Mouse (Mus musculus) liver, embryonic 15.5 days (tissue): ENCODE measurements around the gene Gm28230. TPM values are rescaled to one million over a fixed set of nuclear protein-coding genes. Genes with fewer than 3 reads are reported as not detected.

ENCODE experiments used
- ATAC-seq: fragments of 200-750 bp; cut with Nextera tagmentation; 2 replicates; pipeline ENCODE4 v1.8.0; 2017; ENCODE audit warnings: moderate number of reproducible peaks, mild to moderate bottlenecking, moderate library complexity; ENCODE audit not compliant: insufficient read depth
- H3K27ac ChIP-seq: fragments of 300-500 bp; sonication (generic); replicated peaks from 2 replicates; pipeline ENCODE4 v1.5.1; 2015; ENCODE audit warnings: mild to moderate bottlenecking, inconsistent platforms
- H3K27me3 ChIP-seq: fragments of 300-500 bp; sonication (generic); 2 replicates; pipeline ENCODE4 v1.6.1; 2015; ENCODE audit warnings: mild to moderate bottlenecking, inconsistent platforms
- H3K36me3 ChIP-seq: fragments of 300-500 bp; sonication (generic); replicated peaks from 2 replicates; pipeline ENCODE4 v1.6.1; 2015; ENCODE audit warnings: moderate library complexity, mild to moderate bottlenecking, inconsistent platforms
- H3K4me1 ChIP-seq: fragments of 300-500 bp; sonication (generic); replicated peaks from 2 replicates; pipeline ENCODE4 v1.6.1; 2015; ENCODE audit warnings: inconsistent platforms
- H3K4me2 ChIP-seq: fragments of 300-500 bp; sonication (generic); 2 replicates; pipeline ENCODE4 v1.6.1; 2015; ENCODE audit warnings: moderate library complexity, mild to moderate bottlenecking, inconsistent platforms
- H3K4me3 ChIP-seq: fragments of 300-500 bp; sonication (generic); replicated peaks from 2 replicates; pipeline ENCODE4 v1.5.1; 2015; ENCODE audit warnings: mild to moderate bottlenecking, inconsistent platforms
- H3K9ac ChIP-seq: fragments of 300-500 bp; sonication (generic); 2 replicates; pipeline ENCODE4 v1.6.1; 2015; ENCODE audit warnings: moderate library complexity, mild to moderate bottlenecking, inconsistent platforms
- H3K9me3 ChIP-seq: fragments of 300-500 bp; sonication (generic); replicated peaks from 2 replicates; pipeline ENCODE4 v1.6.1; 2016; ENCODE audit warnings: inconsistent platforms
- WGBS: fragments of 180-500 bp; shearing (Covaris S2); methylation state at CpG from one replicate; pipeline ENCODE4 v1.1.7; 2015; ENCODE audit warnings: mixed read lengths; ENCODE audit not compliant: insufficient replicate concordance; 5-methylcytosine and 5-hydroxymethylcytosine counted together
- polyA plus RNA-seq: library from polyadenylated mRNA; unstranded; fragments of >200 nt; fragmentation: Nextera tagmentation; extraction: Ambion mirVana; gene quantifications from 2 replicates; pipeline ENCODE4 v1.2.1, GENCODE M21; 2015

The Gm28230 gene
- polyA plus RNA-seq, 1 experiment from 2014 or later: not detected

GRCm38 (mm10) chr2:74748436-74748995 lies 22.0 kb downstream of the Gm28230 start:
- no peak overlapping the region for H3K4me3 ChIP-seq
- no peak for ATAC-seq
- H3K4me2 ChIP-seq: no peak overlapping the region
- H3K27ac ChIP-seq: no peak overlapping the region
- 13% methylated on average over 9 of the region's 9 CpGs for WGBS
- peaks cover 100% of the 10 kb centered on the region for H3K27me3 ChIP-seq
- H3K36me3 ChIP-seq: no peaks in the 10 kb centered on the region
- H3K4me1 ChIP-seq: no peaks in the 10 kb centered on the region
- no peaks in the 10 kb centered on the region for H3K9me3 ChIP-seq
- H3K9ac ChIP-seq: no peak overlapping the region

GRCm38 (mm10) chr2:74749337-74750121 lies 23.0 kb downstream of the Gm28230 start:
- no peak overlapping the region for H3K9ac ChIP-seq
- H3K4me2 ChIP-seq: no peak overlapping the region; the same call in 1 of the 2 replicates
- H3K36me3 ChIP-seq: no peaks in the 10 kb centered on the region
- no peak overlapping the region for H3K4me3 ChIP-seq
- H3K4me1 ChIP-seq: no peaks in the 10 kb centered on the region
- H3K27ac ChIP-seq: no peak overlapping the region
- no peak for ATAC-seq
- 2% methylated on average over 47 of the region's 47 CpGs for WGBS
- H3K9me3 ChIP-seq: no peaks in the 10 kb centered on the region
- H3K27me3 ChIP-seq: peaks cover 100% of the 10 kb centered on the region

GRCm38 (mm10) chr2:74750731-74751250 lies 24.3 kb downstream of the Gm28230 start:
- WGBS: 22% methylated on average over 5 of the region's 5 CpGs
- no peaks in the 10 kb centered on the region for H3K4me1 ChIP-seq

GRCm38 (mm10) chr2:74751861-74752260 lies 25.3 kb downstream of the Gm28230 start:
- H3K4me2 ChIP-seq: no peak overlapping the region
- no peaks in the 10 kb centered on the region for H3K36me3 ChIP-seq
- H3K27ac ChIP-seq: no peak overlapping the region
- ATAC-seq: no peak
- WGBS: 27% methylated on average over 1 of the region's 1 CpGs
- H3K27me3 ChIP-seq: peaks cover 98% of the 10 kb centered on the region
- no peaks in the 10 kb centered on the region for H3K4me1 ChIP-seq
- no peak overlapping the region for H3K9ac ChIP-seq
- no peaks in the 10 kb centered on the region for H3K9me3 ChIP-seq
- H3K4me3 ChIP-seq: no peak overlapping the region

More at GRCm38 (mm10) chr2:74750731-74751250, 24.3 kb downstream of the Gm28230 start:
- H3K4me2 ChIP-seq: no peak overlapping the region
- H3K27me3 ChIP-seq: peaks cover 99% of the 10 kb centered on the region
- H3K27ac ChIP-seq: no peak overlapping the region
- H3K4me3 ChIP-seq: no peak overlapping the region
- H3K9ac ChIP-seq: no peak overlapping the region
- no peak for ATAC-seq
- H3K9me3 ChIP-seq: no peaks in the 10 kb centered on the region
- no peaks in the 10 kb centered on the region for H3K36me3 ChIP-seq

- H3K27ac ChIP-seq: no peak overlapping the region
- H3K4me3 ChIP-seq: no peak overlapping the region
- H3K4me1 ChIP-seq: no peaks in the 10 kb centered on the region
- H3K9ac ChIP-seq: no peak overlapping the region
- 4% methylated on average over 45 of the region's 45 CpGs for WGBS
- no peak overlapping the region for H3K4me2 ChIP-seq
- no peaks in the 10 kb centered on the region for H3K36me3 ChIP-seq
- ATAC-seq: no peak
- H3K9me3 ChIP-seq: no peaks in the 10 kb centered on the region
- peaks cover 97% of the 10 kb centered on the region for H3K27me3 ChIP-seq
Measured at GRCm38 (mm10) chr2:74752431-74753174, 26.1 kb downstream of the Gm28230 start.

- H3K9ac ChIP-seq: no peak overlapping the region
- no peak for ATAC-seq
- WGBS: 0% methylated on average over 25 of the region's 25 CpGs
Measured at GRCm38 (mm10) chr2:74753175-74753523, 26.6 kb downstream of the Gm28230 start.

GRCm38 (mm10) chr2:74753711-74754110 lies 27.2 kb downstream of the Gm28230 start:
- no peak overlapping the region for H3K4me3 ChIP-seq
- no peak overlapping the region for H3K27ac ChIP-seq
- no peak for ATAC-seq
- no peaks in the 10 kb centered on the region for H3K4me1 ChIP-seq
- no peaks in the 10 kb centered on the region for H3K9me3 ChIP-seq
- H3K4me2 ChIP-seq: no peak overlapping the region
- peaks cover 97% of the 10 kb centered on the region for H3K27me3 ChIP-seq
- no peak overlapping the region for H3K9ac ChIP-seq
- H3K36me3 ChIP-seq: no peaks in the 10 kb centered on the region
- 13% methylated on average over 5 of the region's 5 CpGs for WGBS

More at GRCm38 (mm10) chr2:74753175-74753523, 26.6 kb downstream of the Gm28230 start:
- H3K4me3 ChIP-seq: no peak overlapping the region
- H3K4me2 ChIP-seq: no peak overlapping the region
- peaks cover 97% of the 10 kb centered on the region for H3K27me3 ChIP-seq
- H3K4me1 ChIP-seq: no peaks in the 10 kb centered on the region
- no peaks in the 10 kb centered on the region for H3K9me3 ChIP-seq
- H3K27ac ChIP-seq: no peak overlapping the region
- no peaks in the 10 kb centered on the region for H3K36me3 ChIP-seq

GRCm38 (mm10) chr2:74760146-74760545 lies 33.6 kb downstream of the Gm28230 start:
- Histone ChIP-seq H3K4me3 (no peak overlapping the region), H3K9me3 (no peaks in the 10 kb centered on the region), H3K27me3 (peaks cover 90% of the 10 kb centered on the region), H3K4me2 (no peak overlapping the region), H3K27ac (no peak overlapping the region), H3K9ac (no peak overlapping the region), H3K36me3 (no peaks in the 10 kb centered on the region), H3K4me1 (peaks cover 4% of the 10 kb centered on the region; the same call in 1 of the 2 replicates)
- 3% methylated on average over 1 of the region's 1 CpGs for WGBS
- ATAC-seq: no peak

- H3K27ac ChIP-seq: no peak overlapping the region
- H3K9ac ChIP-seq: no peak overlapping the region
- peaks cover 92% of the 10 kb centered on the region for H3K27me3 ChIP-seq
- peaks cover 4% of the 10 kb centered on the region; the same call in 1 of the 2 replicates for H3K4me1 ChIP-seq
- no peak for ATAC-seq
- H3K36me3 ChIP-seq: no peaks in the 10 kb centered on the region
- no peaks in the 10 kb centered on the region for H3K9me3 ChIP-seq
- H3K4me2 ChIP-seq: no peak overlapping the region
- 3% methylated on average over 13 of the region's 13 CpGs for WGBS
- H3K4me3 ChIP-seq: no peak overlapping the region
Measured at GRCm38 (mm10) chr2:74761941-74762340, 35.4 kb downstream of the Gm28230 start.

- Histone ChIP-seq H3K4me1 (peaks cover 4% of the 10 kb centered on the region; the same call in 1 of the 2 replicates), H3K9me3 (no peaks in the 10 kb centered on the region), H3K36me3 (no peaks in the 10 kb centered on the region), H3K27me3 (peaks cover 90% of the 10 kb centered on the region), H3K4me3 (peak within 1 kb of the TSS; percentile 33), H3K4me2 (peak within 1 kb of the TSS; percentile 55), H3K9ac (no peak within 1 kb of the TSS), H3K27ac (no peak within 1 kb of the TSS)
- no peak for ATAC-seq
- WGBS: under 1% methylated on average over 60 of the region's 61 CpGs
Measured at GRCm38 (mm10) chr2:74762522-74763244, 36.2 kb downstream of the Gm28230 start, which contains the start of gene Hoxd1. Gene Hoxd1, plus strand, starts transcription at chr2:74762980.
